Mouse (Mus musculus): ENCODE data around the gene P4htm. TPM values are rescaled to one million over a fixed set of nuclear protein-coding genes. Genes with fewer than 3 reads are reported as not detected.

P4htm gene
- total and polyA plus RNA-seq, 3 experiments, result 0.08 to 0.22 TPM; not detected in 1

DNA sequence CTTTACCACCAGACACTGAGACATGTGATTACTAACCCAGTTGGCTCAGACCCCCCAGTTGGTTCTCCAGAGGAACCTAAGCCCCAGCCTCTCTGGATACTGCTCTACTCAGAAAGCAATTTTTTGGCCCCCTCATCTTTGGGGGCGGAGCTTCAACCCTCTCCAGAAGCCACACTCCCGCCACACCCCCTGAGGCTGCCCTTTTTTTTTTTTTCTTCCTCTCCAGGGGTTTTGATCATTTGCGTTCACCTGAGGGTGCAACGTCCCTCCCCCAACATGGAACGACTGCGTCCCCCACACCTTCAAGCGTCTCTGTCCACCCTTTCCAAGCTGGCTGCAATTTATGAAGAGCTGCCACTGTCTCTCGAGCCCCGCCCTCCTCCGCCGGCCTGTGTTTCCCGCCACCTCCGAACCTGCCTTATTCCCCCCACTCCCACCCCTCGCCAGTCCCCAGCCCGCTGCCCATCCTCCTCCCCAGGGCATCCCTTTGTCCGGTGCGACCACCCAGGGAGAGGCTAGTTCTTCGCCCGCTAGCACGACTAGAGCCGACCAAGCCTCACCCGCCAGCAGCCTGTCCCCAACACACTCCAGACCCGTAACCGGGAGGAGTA lies 19.4 kb downstream of the P4htm start:
- Histone ChIP-seq H3K79me2 (ENCODE audit: control insufficient read depth, insufficient read depth, low read length, poor library complexity) (peaks cover 6% of the 10 kb centered on the region), H3K27me3 (ENCODE audit: control insufficient read depth in 1 of 2, insufficient read depth in 2 of 2, low read length in 2 of 2) (no peaks in the 10 kb centered on the region), H3K27ac (ENCODE audit: control insufficient read depth, low read depth, low read length) (peak overlapping the region; percentile 81), H3K9ac (ENCODE audit: control insufficient read depth, low read depth, low read length, poor library complexity, severe bottlenecking) (peak overlapping the region; percentile 98), H3K4me1 (ENCODE audit: control insufficient read depth in 1 of 2, insufficient read depth in 2 of 2, low read length in 2 of 2) (peaks cover 0 to 9% of the 10 kb centered on the region in 2 experiments; a peak in 2 of 4 replicates), H3K4me3 (ENCODE audit: control insufficient read depth in 1 of 2, insufficient read depth in 1 of 2, low read depth in 2 of 2, low read length in 2 of 2) (peak overlapping the region; percentile 77 to 98), H3K9me3 (replicated peaks; ENCODE audit: insufficient read depth, low read length) (no peaks in the 10 kb centered on the region), H3K36me3 (ENCODE audit: control insufficient read depth in 1 of 2, insufficient read depth in 2 of 2, low read length in 2 of 2) (no peaks in the 10 kb centered on the region; a peak in 1 of 4 replicates)
- no peak for TF ChIP-seq RCOR1 (IDR thresholded peaks at IDR 0.05; ENCODE audit: low read depth, low read length)
- peak; percentile 93 for TF ChIP-seq ZNF384 (IDR thresholded peaks at IDR 0.05; ENCODE audit: low read depth, low read length)
- no peak for TF ChIP-seq GATA1 (IDR thresholded peaks at IDR 0.05; ENCODE audit: low read depth, low read length)
- TF ChIP-seq NRF1 (IDR thresholded peaks at IDR 0.05; ENCODE audit: insufficient read depth, low read depth, low read length, poor library complexity, severe bottlenecking), result no peak
- TF ChIP-seq CHD1 (IDR thresholded peaks at IDR 0.05; ENCODE audit: low read depth, low read length), result no peak
- 0 out of 2 replicates have a peak, but pooled peaks have one; percentile 5 for TF ChIP-seq SIN3A (IDR thresholded peaks at IDR 0.05; ENCODE audit: low read length)
- peak; percentile 69 for DNase-seq (ENCODE audit: low read depth, low spot score)

DNA sequence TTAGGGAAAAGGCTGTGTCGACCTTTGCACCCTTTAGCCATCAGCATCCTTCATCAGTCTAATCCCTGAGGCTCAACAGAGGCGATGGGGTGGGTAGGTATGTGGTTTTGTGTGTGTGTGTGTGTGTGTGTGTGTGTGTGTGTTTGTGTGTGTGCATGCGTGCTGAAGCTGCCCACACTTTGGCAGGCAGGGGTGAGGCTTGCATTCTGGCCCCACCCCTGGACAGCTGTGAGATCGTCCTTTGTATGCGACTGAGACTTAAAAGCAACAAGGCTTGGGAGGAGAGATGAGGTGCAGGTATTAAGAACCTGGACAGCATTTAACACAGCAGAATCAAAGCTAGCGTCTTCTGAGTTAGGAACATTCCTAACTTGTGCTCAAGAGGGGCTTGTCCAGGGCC lies 20.4 kb downstream of the P4htm start:
- Histone ChIP-seq H3K4me3 (ENCODE audit: control insufficient read depth in 1 of 2, insufficient read depth in 1 of 2, low read depth in 2 of 2, low read length in 2 of 2) (no peak overlapping the region), H3K4me1 (ENCODE audit: control insufficient read depth in 1 of 2, insufficient read depth in 2 of 2, low read length in 2 of 2) (peaks cover 0 to 9% of the 10 kb centered on the region in 2 experiments; a peak in 2 of 4 replicates), H3K27ac (ENCODE audit: control insufficient read depth, low read depth, low read length) (no peak overlapping the region), H3K79me2 (ENCODE audit: control insufficient read depth, insufficient read depth, low read length, poor library complexity) (peaks cover 6% of the 10 kb centered on the region), H3K27me3 (ENCODE audit: control insufficient read depth in 1 of 2, insufficient read depth in 2 of 2, low read length in 2 of 2) (no peaks in the 10 kb centered on the region), H3K36me3 (ENCODE audit: control insufficient read depth in 1 of 2, insufficient read depth in 2 of 2, low read length in 2 of 2) (no peaks in the 10 kb centered on the region; a peak in 1 of 4 replicates), H3K9me3 (replicated peaks; ENCODE audit: insufficient read depth, low read length) (no peaks in the 10 kb centered on the region), H3K9ac (ENCODE audit: control insufficient read depth, low read depth, low read length, poor library complexity, severe bottlenecking) (no peak overlapping the region)
- DNase-seq (ENCODE audit: low read depth, low spot score), result no peak
- no peak for TF ChIP-seq USF2 (IDR thresholded peaks at IDR 0.05; ENCODE audit: borderline replicate concordance in 1 of 2, insufficient read depth in 1 of 2, low read depth in 1 of 2, low read length in 2 of 2)
- TF ChIP-seq TAL1 (IDR thresholded peaks at IDR 0.05; ENCODE audit: low read length), result no peak
- no peak for TF ChIP-seq ZMIZ1 (IDR thresholded peaks at IDR 0.05; ENCODE audit: low read depth, low read length)
- no peak for TF ChIP-seq POLR2AphosphoS2 (IDR thresholded peaks at IDR 0.05; ENCODE audit: low read length)
- TF ChIP-seq SMC3 (IDR thresholded peaks at IDR 0.05; ENCODE audit: low read depth, low read length), result no peak
